Mouse (Mus musculus): ENCODE measurements around the gene Pias3.
"Not testable (repeated sequence)": the region's sequence is repeated elsewhere in the genome, so short reads cannot be mapped to it uniquely, and the experiment has no call there.

Pias3 gene

DNA sequence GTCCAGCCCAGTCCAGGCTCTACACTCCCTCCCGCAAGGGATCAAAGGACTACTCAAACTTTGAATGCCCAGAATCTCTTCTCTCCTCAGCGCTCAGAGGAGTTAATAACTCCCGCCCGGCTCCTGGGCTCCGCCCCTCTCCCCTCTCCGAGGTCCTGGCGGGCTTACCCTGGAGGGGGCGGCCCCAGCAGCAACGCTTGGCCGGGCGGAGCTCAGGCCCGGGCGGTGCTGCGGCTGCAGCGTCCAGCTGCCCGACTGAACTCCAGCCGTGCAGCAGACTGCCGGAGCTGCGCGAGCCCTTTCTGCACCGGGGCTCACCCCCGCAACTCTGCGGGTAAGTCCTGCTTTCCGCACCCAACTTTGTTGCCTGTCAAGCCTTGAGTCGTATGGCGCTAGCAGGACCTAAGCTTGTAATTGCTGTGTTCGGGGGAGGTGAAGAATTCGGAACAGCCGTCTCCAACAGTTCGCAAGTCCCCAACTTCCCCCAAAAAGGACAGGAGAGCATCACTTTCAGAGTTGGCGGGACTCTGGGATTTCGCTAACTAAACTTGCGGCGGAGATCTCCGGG is at the start of gene Pias3:
TSS of gene Pias3 (plus strand) at position 187 of the 568 bp plus-strand sequence.
- peak; percentile 89 to 95 for DNase-seq

DNA sequence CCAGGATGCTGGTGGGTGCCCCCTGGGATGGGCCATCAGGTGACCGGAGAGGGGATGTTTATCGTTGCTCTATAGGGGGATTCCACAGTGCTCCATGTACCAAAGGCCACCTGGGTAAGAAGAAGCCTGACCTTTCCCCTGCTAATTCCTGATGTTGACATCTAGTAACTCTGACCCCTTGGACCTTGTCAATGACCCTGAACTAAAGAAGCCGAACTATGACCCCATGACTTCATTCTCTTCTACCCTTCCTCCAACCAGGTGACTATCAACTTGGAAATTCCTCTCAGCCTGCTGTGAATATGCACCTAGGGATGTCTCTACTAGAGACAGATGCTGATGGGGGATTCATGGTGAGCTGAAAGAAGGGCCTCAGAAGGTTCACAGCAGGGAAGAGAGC is 48.8 kb upstream of the Pias3 start:
- no peak for DNase-seq

DNA sequence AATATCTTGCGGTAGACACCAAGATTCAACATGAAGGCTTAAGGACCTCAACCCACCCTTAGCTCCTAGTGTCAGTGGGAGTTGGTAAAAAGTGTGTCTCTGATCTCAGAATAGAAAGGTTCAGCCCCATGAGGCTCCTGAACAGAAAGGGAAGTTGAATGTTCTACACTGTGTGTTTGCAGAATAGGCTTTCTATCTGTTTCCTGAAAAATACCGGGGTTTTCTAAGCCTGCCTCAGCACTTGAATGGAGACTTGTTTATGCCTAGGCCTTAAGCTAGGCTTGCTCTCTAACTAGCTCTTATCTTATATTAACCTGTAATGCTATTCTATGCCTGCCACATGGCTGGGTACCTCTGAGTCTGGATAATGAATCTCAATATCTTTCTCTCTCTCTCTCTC is 35.3 kb upstream of the Pias3 start:
- no peak for DNase-seq

DNA sequence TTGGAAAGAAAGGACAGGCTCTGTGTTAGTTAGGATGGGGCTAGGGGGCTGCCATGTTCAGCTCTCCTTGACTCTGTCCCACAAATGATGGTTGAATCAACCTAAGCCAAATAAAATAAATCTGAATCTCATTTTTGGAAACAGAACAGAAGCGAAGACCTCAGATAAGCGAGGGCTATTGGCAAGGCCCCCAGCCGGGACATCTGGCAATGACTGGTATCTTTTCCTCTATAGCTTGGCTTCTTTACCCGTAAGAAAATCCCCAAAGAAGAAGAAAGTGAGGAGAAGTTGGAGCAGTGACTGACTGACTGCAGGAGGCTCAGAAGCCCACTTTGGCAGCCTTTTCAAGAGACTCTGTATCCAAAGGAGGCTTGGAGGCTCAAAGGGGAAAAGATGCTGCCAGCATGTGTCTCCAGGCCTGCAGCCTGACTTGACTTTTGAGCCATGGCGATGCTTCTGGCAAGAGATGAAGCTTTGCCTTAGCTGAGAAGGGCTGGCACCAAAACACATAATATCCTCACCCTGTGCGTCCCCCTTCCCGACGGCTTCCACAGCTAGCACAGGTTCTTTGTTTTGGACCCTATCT is 33.4 kb upstream of the Pias3 start:
- DNase-seq: no peak

DNA sequence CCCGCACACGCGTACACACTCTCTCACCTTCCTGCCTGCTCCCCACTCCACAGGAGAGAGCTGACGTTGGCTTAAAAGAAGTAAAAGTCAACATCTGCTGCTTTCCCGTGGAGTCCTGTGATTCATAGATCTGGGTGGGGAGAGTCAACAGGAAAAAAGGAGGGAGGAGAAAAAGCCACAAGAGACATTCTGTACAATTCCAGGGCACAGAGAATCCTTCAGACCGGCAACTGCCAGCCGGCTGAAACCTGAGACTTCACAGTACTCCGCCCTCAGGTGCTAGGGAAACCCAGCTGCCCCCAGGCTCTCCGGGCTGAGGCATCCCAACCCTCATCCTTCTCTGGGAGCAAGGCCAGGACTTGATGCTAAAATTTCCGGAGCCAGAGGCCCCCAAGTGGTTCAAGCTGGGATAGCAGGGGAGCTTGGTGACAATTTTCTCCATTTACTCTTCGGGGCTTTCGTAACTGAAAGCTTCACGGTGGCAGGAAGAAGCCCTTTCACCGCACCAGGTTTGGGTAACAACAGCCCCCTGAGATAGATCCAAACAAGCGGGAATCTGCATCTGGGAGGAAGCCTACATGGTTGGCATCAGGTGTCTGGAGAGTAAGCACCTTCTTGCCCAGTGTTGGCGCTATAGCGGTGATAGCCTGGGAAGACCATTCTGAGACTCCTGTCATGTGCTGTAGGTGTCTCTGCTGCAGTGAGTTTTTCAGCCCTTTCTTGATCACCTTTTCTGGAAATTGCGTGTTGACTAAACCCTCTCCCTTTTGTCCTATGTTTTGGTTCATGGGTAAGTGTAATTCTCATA is 32.5 kb upstream of the Pias3 start:
- DNase-seq: peak; percentile 81 to 87

DNA sequence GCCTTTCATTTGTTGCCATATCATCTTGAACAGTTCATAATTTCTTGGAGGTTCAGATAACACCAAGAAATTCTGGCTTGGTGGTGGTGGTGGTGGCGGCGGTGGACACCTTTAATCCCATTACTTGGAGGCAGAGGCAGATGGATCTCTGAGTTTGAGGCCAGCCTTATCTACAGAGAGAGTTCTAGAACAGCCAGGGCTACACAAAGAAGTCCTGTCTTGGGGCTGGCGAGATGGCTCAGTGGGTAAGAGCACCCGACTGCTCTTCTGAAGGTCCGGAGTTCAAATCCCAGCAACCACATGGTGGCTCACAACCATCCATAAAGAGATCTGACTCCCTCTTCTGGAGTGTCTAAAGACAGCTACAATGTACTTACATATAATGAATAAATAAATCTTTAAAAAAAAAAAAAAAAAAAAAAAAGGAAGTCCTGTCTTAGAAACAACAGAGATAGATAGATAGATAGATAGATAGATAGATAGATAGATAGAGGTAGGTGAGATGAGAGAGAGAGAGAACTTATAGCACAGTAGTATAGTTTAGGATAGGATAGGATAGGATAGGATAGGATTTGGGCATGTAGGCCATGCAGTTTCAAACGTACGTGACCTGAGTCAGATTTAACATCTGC is 30.3 kb upstream of the Pias3 start:
- not testable (repeated sequence) for DNase-seq

DNA sequence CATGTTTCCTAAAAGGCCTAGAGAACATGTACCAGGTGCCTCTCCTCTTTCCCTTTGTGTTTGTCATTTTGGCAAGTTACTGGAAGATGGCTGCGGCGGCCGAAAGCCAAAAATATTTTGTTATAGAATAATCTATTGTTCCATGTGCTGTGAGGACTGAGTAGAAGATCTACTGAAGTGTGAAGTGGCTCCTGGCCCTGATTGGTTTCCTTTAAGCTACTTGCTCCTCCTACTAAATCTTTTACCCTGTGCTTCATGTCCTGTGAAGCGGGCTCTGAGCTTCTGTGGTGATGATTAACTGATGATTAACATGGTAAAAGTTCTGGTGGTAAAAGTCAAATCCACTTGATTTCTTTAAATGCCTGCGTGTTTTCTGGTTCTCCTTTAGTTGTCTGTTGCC is 29.3 kb upstream of the Pias3 start:
- DNase-seq: peak; percentile 27 to 52

DNA sequence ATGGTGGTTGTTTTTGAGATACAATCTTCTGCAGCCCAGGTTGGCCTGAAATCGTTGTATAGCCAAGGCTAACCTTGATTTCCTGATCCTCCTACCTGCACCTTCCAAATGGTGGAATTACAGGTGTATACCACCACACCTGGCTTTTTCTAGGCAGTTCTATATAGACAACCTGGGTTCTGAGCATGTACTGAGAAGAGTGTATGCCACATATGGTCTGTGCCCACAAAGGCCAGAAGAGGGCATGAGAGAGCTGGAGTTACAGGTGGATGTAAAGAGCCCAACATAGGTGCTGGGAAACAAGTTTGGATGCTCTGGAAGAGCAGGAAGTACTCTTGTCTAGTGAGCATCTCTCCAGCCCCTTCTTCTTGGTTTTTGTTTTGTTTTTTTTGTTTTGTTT is 28.9 kb upstream of the Pias3 start:
- peak in 1 of 2 experiments; percentile 47 for DNase-seq

DNA sequence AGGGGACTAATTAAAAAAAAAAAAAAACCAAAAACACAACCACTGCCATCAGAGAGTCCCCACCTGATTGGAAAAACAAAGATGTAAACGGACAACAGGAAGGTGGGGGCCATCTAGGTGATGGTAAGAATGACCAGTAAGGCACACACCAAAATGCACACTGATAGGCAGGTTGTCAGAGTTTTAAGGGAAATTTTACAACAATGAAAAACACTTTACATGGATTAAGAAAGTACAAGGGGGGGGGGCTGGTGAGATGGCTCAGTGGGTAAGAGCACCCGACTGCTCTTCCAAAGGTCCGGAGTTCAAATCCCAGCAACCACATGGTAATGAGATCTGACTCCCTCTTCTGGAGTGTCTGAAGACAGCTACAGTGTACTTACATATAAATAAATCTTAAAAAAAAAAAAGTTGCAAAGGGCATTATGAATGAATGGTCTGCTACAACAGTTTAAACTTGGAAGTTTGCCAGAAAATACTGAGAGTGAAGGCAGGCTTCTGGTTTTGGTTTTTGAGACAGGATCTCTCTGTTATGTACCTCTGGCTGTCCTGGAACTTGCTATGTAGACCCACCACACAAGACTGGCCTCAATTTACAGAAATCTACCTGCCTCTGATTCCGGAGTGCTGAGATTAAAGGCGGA is 27.6 kb upstream of the Pias3 start:
- DNase-seq: no peak

DNA sequence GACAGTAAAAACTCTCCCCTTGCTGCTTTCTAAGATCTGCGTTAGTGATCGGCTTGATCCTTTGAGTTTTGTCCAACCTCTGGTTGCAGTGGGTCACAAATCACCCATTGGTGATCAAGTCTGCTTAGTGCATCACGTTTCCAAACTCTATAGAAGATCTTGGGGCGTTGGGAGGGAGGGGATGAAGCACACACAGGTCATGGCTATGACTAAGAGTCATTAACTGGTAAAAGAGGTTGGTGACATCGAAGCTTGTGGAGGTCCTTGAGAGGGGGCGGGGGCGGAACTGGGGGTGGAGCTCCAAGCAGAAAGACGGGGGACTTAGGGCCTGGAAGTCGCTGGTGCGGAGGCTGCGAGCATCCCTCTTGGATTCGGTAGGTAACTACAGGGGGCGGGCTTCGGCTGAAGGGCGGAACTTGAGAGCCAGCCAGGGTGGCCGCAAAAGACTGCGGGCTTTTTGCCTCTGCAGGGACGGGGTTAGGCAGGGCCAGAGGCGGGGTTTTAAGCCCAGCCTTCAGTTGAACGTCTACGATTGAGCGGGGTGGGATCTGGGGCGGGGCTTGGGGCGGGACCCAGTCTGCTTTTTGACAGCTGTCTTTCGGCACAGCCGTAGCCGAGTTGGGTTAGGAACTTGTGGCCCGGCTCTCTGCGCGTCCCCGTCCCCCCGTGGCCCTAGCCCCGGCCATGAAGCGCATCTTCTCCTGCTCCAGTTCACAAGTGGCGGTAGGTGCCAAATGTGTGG is 26.3 kb upstream of the Pias3 start, which contains the start of gene Ankrd35:
TSS of gene Ankrd35 (plus strand) at position 405 of the 742 bp plus-strand sequence.
- DNase-seq: peak; percentile 83 to 93

DNA sequence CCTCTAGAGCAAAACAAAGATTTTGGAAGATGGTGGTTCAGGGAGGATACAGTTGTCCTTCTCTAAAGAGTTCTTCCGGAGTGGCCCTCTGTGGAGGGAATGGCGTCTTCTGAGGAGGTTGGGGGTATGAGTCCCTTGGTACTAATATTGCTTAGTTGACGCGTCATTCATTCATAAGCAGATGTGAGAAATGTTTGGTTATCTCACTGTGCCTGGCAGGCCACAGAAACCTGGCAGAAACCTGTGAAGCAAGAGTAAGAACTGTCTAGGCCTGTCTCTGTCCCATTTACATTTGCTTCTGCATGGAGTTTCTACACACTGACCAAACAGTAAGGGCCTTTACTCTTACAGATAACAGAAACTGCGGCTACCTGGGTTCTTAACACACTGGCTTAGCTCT is 24.7 kb upstream of the Pias3 start:
- no peak for DNase-seq

DNA sequence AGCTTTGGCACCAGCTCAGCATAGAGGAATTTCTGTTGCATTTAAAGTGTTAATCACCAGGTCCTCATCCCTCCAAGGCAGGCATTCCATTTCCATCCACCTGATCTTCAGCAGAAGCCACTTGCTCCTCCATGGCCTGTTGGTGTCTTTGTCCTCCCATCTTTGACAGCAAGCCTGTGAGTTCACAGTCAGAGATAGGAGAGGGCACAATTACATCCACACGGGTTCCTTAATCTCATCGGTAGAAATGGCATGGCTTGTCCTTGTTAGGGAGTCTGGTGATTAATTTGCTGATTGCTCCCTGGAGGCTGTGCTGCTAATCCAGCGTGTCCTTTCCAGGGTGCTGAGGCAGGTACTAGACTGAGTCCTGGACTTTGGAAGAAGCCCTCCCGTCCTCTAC is 22.7 kb upstream of the Pias3 start:
- DNase-seq: no peak

DNA sequence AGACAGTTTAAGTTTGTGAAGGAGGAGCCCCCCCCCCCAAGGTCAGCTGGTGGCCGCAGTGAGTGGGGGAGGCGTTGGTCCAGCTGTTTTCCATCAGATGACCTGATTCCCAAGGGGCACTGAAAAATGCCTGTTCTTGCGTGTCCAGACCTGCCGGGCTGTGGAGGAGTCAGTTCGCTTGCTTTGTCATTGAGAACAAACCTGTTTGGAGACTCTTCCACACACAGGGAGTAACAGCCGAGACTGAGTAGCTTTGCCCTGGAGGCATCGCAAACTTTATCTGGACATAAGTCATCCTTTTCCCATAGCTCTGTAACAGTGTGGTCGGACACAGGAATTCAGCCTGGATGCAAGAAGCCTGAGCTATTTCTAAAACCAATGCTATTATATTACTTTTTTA is 21.7 kb upstream of the Pias3 start:
- no peak for DNase-seq

DNA sequence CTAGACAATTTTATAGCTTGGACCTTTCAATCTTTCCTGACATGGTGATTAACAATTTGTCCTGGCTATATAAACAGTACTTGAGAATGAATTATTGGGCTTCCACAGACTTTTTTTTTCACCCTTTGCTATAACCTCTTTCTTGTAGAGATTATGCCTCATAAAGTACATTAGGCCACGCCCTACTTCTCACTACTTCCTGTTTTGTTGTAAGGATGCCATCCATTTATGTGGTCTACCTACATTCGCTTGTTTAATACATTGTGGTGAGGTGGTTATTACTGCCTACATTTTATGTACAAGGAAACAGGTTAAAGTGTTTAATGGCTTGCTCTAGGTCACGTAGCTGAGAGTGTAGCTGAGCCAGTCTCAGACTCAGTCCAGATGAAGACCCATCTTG is 21.0 kb upstream of the Pias3 start:
- no peak for DNase-seq

DNA sequence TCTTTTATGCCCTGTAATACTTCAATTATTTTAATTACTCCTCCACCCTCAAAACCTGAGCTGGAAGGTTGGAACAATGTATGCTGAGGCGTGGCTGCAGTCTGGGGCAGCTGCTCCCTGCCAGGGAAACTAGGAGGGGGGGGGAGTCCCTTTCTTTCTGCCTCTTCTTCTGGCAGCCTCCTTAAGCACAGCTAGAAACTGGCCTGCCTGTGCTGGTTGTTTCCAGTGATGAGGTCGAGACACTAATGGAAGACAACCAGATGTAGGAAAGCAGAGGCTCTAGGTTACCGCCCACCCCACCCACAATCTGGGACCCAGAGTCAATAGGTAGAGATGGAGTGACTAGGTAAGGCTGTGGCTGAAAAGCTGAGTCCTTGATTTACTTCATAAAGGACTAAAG is 20.5 kb upstream of the Pias3 start:
- DNase-seq: no peak

DNA sequence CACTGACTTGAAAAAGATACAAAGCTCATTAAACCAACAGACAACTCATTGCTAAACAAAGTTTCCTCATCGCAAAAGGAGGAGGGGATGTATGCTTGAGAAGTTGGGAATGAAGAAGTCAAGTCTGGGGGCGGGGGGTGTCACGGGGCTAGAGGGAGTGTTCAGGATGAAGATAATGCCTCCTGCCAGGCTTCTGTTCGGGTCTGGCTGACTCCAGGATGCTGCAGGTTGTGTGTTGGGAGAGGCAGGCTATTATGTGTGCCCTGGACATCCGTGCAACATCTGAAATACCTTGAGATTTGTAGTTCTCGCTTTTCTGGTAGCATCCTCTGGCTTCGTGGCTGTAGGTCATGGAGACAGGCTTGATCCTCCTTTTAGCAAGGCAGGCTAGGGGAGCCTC is 17.7 kb upstream of the Pias3 start:
- no peak for DNase-seq

DNA sequence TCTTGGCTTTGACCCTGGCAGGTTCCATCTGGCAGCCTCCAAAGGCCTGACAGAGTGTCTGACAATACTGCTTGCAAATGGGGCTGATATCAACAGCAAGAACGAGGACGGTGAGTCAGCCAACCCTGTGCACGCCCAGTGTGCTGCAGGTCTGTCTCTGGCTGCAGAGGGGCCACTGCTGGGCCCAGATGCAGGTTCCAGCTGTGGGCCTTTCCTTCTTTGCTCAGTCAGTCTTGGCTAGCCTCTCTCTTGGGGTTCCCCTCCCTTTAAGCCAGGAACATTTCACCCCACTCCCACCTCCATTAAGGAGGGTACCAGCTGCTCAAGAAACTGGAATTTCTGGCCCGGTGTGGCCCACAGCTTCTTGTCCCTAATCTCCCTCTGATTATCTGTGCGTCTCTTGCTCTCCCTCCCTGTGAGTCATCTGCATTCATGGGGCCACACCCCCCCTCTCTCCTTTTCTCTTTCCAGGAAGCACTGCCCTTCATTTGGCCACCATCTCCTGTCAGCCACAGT is 17.0 kb upstream of the Pias3 start:
- DNase-seq: no peak

DNA sequence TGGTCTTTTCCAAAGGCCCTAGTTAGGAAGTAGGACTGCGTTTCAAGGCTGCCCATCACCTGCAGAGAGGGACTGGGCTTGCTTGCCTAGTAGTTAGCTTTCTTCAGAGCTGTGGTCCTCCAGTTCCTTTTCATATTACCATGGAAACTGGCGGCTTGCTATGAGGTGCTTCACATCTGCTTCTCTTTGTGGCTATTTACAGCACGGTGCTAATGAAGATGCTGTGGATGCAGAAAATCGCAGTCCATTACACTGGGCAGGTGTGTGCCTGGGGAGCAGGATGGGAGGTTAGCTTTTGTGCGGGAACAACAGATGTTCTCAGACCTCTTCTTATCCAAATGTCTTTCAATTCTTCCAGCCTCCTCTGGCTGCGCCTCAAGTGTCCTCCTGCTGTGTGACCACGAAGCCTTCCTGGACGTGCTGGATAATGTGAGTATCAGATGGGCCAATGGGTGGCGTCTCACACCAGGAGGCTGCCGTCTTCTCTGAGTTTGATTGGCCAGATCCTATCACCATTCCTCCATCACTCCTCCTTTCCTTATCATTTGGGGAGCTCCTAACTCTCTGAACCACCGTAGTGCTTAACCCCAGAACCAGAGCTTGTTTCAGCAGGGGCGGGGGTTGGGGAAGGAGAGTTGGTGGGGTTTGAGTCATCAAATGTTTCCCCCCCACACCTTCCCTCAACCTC is 15.8 kb upstream of the Pias3 start:
- DNase-seq: no peak

DNA sequence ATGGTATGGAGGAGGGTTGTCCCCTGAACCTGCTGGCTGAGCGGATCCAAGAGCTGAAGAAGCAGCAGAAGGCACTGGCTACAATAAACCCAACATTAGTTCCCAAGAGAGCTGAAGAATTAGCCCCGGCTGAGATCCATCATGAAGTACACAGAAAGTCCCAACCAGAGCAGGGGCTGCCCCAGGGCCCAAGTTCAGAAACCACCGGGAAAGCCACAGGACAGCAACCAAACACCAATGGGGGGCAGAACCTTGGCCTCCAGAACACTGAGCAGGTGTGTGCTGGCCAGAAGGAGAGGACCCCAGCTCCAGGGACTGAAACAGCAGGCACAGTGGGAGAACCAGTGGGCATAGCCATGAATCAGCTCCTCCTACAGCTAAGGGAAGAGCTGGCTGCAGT is 12.7 kb upstream of the Pias3 start:
- DNase-seq: no peak

DNA sequence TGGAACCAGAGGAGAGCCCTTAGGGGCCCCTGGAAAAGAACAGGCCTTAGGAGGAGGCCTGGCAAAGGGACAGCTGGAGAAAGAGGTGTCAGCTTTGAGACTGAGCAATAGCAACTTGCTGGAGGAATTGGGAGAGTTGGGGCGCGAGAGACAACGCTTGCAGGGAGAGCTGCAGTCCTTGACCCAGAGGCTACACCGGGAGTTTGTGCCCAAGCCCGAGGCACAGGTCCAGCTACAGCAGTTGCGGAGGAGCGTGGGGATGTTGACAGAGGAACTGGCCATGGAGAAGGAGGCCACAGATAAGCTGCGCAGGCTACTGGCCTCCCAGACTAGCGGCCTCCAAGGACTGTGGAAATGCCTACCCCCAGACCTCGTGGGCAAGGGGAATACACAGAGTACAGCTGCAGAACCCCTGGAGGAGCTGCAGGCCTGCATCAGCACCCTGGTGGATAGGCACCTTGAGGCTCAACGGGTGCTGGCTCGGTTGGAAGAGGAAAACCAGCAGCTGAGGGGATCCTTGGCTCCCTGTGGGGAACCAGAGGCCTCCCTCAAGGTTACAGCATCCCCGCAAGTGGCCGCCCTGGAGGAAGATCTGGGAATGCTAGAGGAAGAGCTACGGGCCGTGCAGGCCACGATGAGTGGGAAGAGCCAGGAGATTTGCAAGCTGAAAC is 11.9 kb upstream of the Pias3 start:
- DNase-seq: no peak

DNA sequence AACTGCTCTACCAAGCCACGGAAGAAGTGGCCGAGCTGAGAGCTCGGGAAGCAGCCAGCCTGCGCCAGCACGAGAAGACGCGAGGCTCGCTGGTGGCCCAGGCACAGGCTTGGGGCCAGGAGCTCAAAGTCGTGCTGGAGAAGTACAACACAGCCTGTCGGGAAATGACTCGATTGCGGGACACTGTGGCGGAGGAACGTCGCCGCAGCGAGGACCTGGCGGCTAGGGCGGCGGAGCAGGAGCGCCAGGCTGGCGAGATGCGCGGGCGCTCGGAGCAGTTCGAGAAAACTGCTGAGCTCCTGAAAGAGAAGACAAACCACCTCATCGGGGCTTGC is 11.4 kb upstream of the Pias3 start:
- DNase-seq: no peak
